Mouse (Mus musculus) kidney, adult 18-20 months (tissue): ENCODE measurements around the gene Rpp14.
A peak's percentile ranks its signal among the peaks of the same experiment; 100 is the strongest.

Source experiments
- DNase-seq: peaks from one replicate; pipeline ENCODE4 v3.0.0; 2021

Gene Rpp14

GRCm38 (mm10) chr14:8062076-8062475, 18.1 kb upstream of the Rpp14 start:
- DNase-seq, result no peak

GRCm38 (mm10) chr14:8062537-8063301, 17.4 kb upstream of the Rpp14 start:
- no peak for DNase-seq

DNA sequence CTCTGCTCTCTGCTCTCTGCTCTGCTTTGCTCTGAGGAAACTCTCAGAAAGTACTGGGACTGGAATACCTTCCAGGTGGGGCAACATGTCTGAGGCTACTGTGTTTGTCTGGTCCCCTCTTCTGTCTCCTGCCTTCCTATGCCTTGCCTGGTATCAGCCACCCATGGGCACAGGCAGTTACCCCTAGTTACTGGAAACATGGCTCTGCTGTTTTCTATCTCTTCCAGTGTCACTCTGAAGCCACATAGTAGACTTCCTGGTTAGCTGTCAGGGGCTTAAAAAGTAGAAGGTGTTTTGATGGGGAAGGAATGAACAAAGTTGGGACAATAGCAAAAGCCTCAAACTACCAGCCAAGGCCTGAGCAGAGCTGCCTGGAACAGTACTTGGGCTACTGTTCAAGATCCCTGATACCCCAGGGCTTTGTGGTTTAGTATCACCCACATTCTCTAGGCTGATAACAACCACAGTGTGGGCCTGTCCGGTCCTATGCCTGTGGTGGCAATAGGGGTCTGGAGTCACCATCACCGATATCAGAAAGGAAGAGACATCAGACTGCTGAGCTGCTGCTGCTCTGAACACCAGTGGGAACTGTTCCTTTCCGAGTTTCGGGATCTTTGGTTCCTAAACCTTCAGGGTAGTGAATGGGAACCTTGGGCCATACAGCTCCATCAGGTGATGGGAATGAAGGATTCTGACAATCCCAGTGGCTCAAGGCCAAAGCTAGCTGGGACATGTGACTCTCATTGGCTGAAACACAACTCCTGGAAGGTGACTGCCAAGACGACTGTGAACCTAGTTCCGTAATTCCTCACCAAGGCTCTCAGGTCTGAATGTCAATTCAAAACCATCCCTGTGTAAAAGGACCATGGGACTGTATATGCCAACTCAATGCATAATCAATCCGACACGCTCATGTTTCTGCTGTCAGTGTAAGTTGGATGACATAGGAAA, 16.1 kb upstream of the Rpp14 start:
- no peak for DNase-seq

GRCm38 (mm10) chr14:8080718-8081117, 551 bp downstream of the Rpp14 start:
- DNase-seq, result peak; percentile 30

DNA sequence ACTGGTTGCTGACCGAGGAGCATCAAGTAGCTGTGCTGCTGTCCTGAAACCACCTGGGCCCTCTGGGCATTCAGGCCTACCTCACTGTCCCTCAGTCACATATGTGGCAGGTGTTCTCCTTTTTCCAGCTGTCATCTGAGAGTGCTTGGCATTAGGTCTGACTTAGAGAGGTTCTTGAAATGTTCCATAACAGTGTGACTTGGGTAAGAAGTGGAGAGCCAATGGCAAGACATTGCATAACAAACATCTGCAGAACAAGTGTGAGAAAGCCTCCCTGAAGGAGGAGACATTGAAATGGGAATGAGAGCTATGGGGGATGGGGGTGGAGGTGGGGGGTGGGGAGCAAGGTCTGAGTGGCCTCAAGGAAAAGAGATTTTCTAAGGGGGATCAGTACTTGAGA, 2.8 kb downstream of the Rpp14 start:
- DNase-seq, result no peak

- DNase-seq, result no peak
Measured at GRCm38 (mm10) chr14:8089016-8089415, 8.8 kb downstream of the Rpp14 start.

DNA sequence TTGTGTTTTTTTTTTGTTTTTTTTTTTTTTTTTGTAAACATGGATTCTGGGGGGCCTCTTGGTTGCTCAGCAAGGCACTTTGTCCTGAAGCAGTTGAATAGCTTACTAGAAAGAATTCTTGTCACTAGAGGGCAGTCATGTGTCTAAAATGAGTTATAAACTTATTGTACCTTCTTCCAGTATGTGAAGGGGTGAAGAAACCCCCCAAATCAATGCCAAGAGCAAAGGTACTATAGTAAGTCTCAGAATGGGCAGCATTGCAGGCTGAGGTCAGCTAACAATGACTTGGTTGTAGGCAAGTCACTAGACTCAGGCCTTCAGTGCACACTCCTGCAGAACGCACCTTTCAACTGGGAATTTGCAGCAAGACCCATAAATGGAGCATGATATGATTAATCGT, 12.4 kb downstream of the Rpp14 start:
- DNase-seq, result no peak

DNA sequence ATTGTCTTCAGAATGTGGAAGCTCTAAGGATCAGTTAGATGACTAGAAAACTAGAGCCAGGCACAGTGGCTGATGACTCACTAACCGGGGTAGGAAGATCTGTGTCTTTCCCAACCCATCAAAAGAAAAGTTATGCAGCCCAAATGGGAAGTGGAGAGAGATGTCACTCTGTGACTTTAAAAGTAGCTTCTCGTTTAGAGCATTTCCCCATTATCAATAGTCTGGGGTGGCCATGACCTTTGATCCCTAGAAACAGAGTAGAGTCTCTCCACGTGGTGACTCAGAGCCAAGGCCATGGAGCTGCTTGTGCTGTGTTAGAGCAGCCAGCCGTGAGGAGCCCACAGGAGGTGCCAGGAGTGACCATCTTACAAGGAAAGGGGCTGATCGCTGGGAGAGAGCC, 13.3 kb downstream of the Rpp14 start:
- no peak for DNase-seq

GRCm38 (mm10) chr14:8094931-8095561, 14.9 kb downstream of the Rpp14 start:
- DNase-seq, result no peak

- peak; percentile 25 for DNase-seq
Measured at GRCm38 (mm10) chr14:8095562-8095950, 15.4 kb downstream of the Rpp14 start.

- DNase-seq, result peak; percentile 95
Measured at GRCm38 (mm10) chr14:8097978-8098686, 18.0 kb downstream of the Rpp14 start, which contains the start of gene Pxk. TSS of gene Pxk (plus strand) at chr14:8098211.

DNA sequence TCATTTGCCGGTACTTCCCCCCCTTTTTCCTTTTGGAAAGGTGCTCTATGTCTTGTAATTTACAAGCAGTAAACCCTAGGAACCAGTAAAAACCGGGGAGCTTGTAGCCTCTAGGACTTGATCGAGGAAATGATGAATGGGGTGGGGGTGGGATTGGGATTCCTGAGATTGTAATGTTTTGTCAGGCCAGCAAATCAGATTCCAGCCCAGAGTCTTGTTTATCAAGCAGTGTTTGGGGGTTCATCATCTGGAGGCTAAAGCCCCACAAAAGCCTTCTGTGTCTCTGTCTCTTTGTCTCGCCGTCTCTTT, 18.5 kb downstream of the Rpp14 start:
- no peak for DNase-seq

DNA sequence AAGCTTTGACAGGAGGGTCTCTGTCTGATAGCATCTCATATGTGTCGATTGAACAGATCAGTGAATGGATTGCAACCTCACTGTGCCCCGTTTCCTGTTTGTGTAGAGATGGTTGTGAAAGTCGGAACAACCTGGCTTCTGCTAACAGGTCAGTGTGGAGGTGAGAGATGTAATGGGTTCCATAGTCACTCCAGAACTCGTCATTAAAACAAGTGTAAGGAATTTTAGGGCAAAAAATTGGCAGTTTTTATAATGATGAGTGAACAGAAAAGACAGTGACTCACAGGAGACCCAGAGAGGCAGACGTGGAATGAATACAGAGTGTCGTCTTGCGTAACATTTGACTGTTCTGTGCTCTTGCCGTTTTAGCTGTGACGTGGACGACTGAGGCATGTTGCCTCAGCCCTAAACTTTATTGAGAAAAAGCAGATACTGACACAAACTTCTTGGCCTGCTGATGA, 19.4 kb downstream of the Rpp14 start:
- no peak for DNase-seq

DNA sequence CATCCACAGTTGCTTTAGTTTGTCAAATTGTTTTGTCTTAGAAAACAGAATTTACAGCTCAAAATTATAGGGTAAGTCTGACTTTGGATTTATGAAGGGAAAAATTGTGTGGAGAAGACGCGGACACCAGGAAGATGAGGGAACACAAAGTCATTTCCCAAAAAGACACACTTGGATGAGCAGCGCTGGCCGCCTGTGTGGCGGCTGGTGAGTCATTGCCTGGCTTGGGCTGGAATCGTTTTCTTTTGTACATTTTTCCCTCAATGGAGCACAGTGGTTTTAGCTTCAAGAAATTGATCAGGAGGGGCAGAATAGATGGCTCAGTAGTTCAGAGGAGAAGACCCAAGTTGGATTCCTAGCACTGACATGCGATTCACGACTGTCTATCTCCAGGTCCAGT, 21.7 kb downstream of the Rpp14 start:
- peak; percentile 36 for DNase-seq

DNA sequence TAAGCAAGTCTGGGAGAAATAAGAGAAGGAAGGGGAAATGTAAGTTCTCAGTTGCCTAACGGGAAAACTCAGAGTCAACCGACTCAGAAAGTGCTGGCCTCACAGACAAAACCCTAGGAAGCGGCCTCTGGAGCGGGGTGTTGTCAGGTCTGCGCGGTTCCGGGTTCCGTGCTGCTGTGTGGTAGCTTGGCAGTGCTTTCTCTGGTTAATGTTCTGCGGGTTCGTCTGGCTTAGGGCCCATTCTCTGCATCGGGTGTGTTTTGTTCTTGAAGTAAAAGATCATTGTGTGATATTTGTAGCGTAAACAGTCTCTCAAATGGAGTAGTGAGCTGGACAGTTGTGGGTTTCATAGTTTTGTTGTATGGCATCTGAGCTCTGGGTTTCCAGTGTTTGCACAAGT, 22.5 kb downstream of the Rpp14 start:
- DNase-seq, result peak; percentile 85

DNA sequence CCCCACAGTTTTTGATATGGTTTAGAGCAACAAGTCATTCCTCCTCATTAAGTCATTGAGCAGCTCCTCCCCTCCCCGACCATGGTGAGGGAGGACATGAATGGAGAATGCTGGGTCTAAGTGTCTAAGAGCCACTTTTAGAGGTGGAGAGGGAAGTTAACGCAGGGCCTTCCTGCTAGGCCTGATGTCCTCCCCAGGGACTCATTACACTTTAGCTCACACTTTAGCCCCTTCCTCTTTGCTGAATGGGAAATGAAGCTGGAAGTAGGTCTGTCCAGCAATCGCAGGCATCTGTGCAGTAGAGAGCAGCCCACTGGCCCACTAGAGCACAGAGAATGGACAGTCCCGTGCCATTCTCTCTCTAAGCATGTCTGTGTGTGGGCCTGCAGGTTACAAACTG, 27.9 kb downstream of the Rpp14 start:
- DNase-seq, result no peak

DNA sequence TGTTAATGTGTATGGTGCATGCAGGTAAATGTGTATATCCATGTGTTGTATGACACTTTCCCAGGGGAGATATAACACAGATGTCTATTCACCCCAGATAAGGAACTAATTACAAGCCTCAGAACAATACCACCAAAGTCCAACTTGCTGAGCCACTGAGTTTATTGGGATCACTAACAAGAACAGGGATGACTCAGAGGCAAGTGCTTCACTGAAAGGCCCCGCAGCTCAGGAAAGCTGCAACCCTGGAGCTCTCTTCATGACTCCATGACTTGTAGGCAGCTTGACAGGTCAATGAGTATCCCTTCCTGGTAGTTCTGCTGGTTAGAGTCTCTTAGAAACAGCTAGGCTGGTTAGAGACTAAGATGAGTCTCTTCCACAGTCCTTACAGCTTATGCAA, 28.8 kb downstream of the Rpp14 start:
- no peak for DNase-seq

DNA sequence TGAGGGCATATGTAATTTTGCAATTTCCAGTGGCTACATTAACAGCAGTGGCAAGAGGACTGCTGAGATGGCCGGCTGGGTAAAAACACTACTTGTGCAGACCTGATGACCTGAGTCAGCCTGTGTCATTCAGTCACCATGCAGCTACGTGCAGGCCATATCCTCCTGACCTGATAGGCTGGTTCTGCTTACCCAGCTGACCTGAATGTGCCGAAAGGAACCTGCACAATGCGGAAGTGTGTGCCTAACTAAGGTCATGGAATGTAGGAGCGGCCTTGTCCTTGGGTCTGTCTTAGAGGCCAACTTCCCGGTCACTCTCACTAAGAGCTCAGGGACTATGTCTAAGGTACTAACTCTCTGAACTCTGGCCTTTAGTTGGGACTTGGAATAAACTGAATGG, 31.4 kb downstream of the Rpp14 start:
- peak; percentile 15 for DNase-seq

DNA sequence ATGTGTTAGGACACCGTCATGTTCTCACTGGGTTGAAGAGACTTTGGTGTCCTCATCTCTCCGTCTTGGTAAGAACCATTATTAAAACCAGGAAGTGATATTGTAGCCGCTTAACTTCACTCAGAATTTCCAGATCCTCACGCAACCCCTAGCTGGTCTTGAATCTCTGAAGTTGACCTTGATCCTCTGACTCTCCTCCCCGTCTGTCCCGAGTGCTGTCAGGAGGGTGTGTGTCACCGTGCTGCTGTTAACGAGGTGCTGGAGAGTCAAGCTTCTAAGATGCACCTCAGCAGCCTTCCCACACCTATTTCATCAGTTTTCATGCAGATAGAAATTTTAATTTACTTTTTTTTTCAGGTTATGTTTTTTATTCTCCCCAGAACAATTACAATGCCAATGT, 31.9 kb downstream of the Rpp14 start:
- DNase-seq, result no peak

DNA sequence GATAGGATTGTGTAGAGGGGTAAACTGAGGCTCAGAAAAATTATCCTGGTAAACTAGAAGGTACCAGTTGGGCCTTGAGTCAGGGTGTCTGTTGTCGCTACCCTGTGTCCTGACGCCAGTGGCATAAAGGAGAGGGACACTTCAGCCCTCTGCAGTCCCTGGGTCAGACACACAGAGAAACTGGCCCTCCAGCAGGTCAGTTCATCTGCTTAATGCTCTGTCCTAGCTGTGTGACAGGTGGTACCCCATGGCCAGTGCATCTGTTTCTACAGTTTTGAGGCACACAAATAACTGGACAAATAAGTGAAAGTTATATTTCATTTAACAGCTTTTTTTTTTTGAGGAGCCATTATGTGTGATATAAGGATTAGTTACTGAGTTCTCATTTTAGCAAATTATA, 33.4 kb downstream of the Rpp14 start:
- DNase-seq, result no peak

DNA sequence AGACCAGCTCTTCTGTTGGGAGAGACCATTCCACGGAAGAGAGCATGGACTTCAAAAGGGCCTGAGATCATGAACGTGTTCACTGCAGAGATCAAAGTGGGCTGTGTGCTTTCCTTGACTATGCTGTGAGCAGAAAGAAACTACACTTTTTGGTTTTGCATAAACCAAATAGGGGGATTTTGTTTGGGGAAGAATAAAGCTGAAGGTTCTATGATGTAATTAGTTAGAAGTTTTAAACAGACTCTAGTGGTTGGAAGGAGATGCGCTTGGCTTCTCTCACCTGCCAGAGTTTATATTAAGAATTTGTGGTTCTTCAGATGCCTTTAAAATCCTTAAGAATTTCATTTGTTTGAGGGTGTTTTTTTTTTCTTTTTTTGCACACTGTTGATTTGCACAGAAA, 34.1 kb downstream of the Rpp14 start:
- no peak for DNase-seq

GRCm38 (mm10) chr14:8114756-8115155, 34.6 kb downstream of the Rpp14 start:
- no peak for DNase-seq

- no peak for DNase-seq
Measured at GRCm38 (mm10) chr14:8115772-8116171, 35.6 kb downstream of the Rpp14 start.
